ENCODE assay signal across 9 mouse cellular contexts in genomic region chr6:88387836-88388724, GRCm38 (mm10). TPM values are rescaled to one million over a fixed set of nuclear protein-coding genes. Genes with fewer than 3 reads are reported as not detected.
A peak's percentile ranks its signal among the peaks of the same experiment; 100 is the strongest.
DNase-seq lines count a peak whose midpoint lies in the region; ATAC-seq lines count a peak whose summit lies in the region.
"Had no signal": no experiment of that assay in that cellular context is flagged by ENCODE, and none has a peak within 500 bp of the region (broad histone marks: within the 10 kb centered on the region; RNA-seq: fewer than 3 reads in every experiment).

No protein-coding gene starts in this region.

- no peak overlapping the region for H3K4me2 ChIP-seq in kidney, embryonic 14.5 days (replicated peaks; ENCODE audit: low read depth, low read length)
- H3K4me2 ChIP-seq in hindbrain, embryonic 11.5 days (replicated peaks; ENCODE audit: low read depth, low read length) = no peak overlapping the region
- H3K4me2 ChIP-seq in midbrain, embryonic 14.5 days (ENCODE audit: low read length) = no peak overlapping the region

- H3K27ac ChIP-seq in kidney, embryonic 14.5 days (ENCODE audit: low read depth, low read length) = peak overlapping the region; percentile 49; the same call in 1 of the 2 replicates
- H3K27ac ChIP-seq in embryonic facial prominence, embryonic 10.5 days (replicated peaks) = peak overlapping the region; percentile 76
- H3K27ac ChIP-seq in hindbrain, embryonic 11.5 days (ENCODE audit: low read depth, low read length) = peak overlapping the region; percentile 51
- peak overlapping the region; percentile 77 for H3K27ac ChIP-seq in midbrain, embryonic 14.5 days (replicated peaks; ENCODE audit: low read depth, low read length)
- H3K27ac ChIP-seq: macrophage had no signal

- no peak for DNase-seq in kidney, adult 18-20 months
- no peak for DNase-seq in embryonic facial prominence, embryonic 10.5 days (ENCODE audit: low spot score)
- DNase-seq in hindbrain, embryonic 11.5 days (ENCODE audit: low spot score) = peak; percentile 16
- peak; percentile 62 for DNase-seq in midbrain, embryonic 14.5 days
- no peak for DNase-seq in cerebellum, adult 18-20 months
- DNase-seq in cerebellum, postnatal 25 days = no peak
- no peak for DNase-seq in right cerebral cortex, postnatal 4 days

- H3K4me3 ChIP-seq in kidney, embryonic 14.5 days (ENCODE audit: low read length) = no peak overlapping the region
- H3K4me3 ChIP-seq in embryonic facial prominence, embryonic 10.5 days = no peak overlapping the region
- H3K4me3 ChIP-seq in hindbrain, embryonic 11.5 days (ENCODE audit: low read depth, low read length) = no peak overlapping the region
- no peak overlapping the region for H3K4me3 ChIP-seq in midbrain, embryonic 14.5 days (replicated peaks; ENCODE audit: low read depth, low read length)

- ATAC-seq in kidney, embryonic 14.5 days (ENCODE audit: low FRiP score, low TSS enrichment) = no peak
- ATAC-seq in hindbrain, embryonic 11.5 days (ENCODE audit: low FRiP score) = peak; percentile 76
- peak; percentile 60; the same call in 1 of the 2 replicates for ATAC-seq in midbrain, embryonic 14.5 days (ENCODE audit: low FRiP score, low TSS enrichment)

- no peaks in the 10 kb centered on the region for H3K27me3 ChIP-seq in kidney, embryonic 14.5 days (ENCODE audit: control insufficient read depth, insufficient read depth, low read length)
- H3K27me3 ChIP-seq in embryonic facial prominence, embryonic 10.5 days (replicated peaks; ENCODE audit: low read depth, poor library complexity, severe bottlenecking) = no peaks in the 10 kb centered on the region
- no peaks in the 10 kb centered on the region for H3K27me3 ChIP-seq in hindbrain, embryonic 11.5 days (ENCODE audit: control insufficient read depth, insufficient read depth, low read length)
- H3K27me3 ChIP-seq in midbrain, embryonic 14.5 days (ENCODE audit: control insufficient read depth, insufficient read depth, low read length) = no peaks in the 10 kb centered on the region

- H3K9ac ChIP-seq in kidney, embryonic 14.5 days (ENCODE audit: low read depth, low read length) = no peak overlapping the region
- no peak overlapping the region for H3K9ac ChIP-seq in hindbrain, embryonic 11.5 days (ENCODE audit: low read depth, low read length)
- H3K9ac ChIP-seq in midbrain, embryonic 14.5 days (replicated peaks; ENCODE audit: low read length) = no peak overlapping the region

- 71% methylated on average over 8 of the region's 8 CpGs for WGBS in kidney, embryonic 14.5 days
- 68% methylated on average over 8 of the region's 8 CpGs for WGBS in embryonic facial prominence, embryonic 10.5 days
- 40% methylated on average over 8 of the region's 8 CpGs for WGBS in hindbrain, embryonic 11.5 days
- WGBS in midbrain, embryonic 14.5 days = 19% methylated on average over 8 of the region's 8 CpGs

- no peaks in the 10 kb centered on the region for H3K9me3 ChIP-seq in kidney, embryonic 14.5 days (ENCODE audit: control insufficient read depth, low read length)
- no peaks in the 10 kb centered on the region for H3K9me3 ChIP-seq in embryonic facial prominence, embryonic 10.5 days
- no peaks in the 10 kb centered on the region for H3K9me3 ChIP-seq in hindbrain, embryonic 11.5 days (ENCODE audit: control insufficient read depth, low read length)
- no peaks in the 10 kb centered on the region for H3K9me3 ChIP-seq in midbrain, embryonic 14.5 days (ENCODE audit: control insufficient read depth, low read length)

- H3K36me3 ChIP-seq in kidney, embryonic 14.5 days (ENCODE audit: control insufficient read depth, insufficient read depth, low read length) = no peaks in the 10 kb centered on the region
- H3K36me3 ChIP-seq in embryonic facial prominence, embryonic 10.5 days (replicated peaks) = no peaks in the 10 kb centered on the region
- H3K36me3 ChIP-seq in hindbrain, embryonic 11.5 days (ENCODE audit: control insufficient read depth, insufficient read depth, low read length) = no peaks in the 10 kb centered on the region
- H3K36me3 ChIP-seq in midbrain, embryonic 14.5 days (ENCODE audit: control insufficient read depth, insufficient read depth, low read length) = no peaks in the 10 kb centered on the region

- peaks cover 10% of the 10 kb centered on the region; the same call in 1 of the 2 replicates for H3K4me1 ChIP-seq in kidney, embryonic 14.5 days (ENCODE audit: control insufficient read depth, insufficient read depth, low read length)
- H3K4me1 ChIP-seq in embryonic facial prominence, embryonic 10.5 days = peaks cover 60% of the 10 kb centered on the region
- H3K4me1 ChIP-seq in hindbrain, embryonic 11.5 days (replicated peaks; ENCODE audit: control insufficient read depth, insufficient read depth, low read length) = 0 out of 2 replicates have a peak, but pooled peaks cover 4% of the 10 kb centered on the region
- peaks cover 14% of the 10 kb centered on the region for H3K4me1 ChIP-seq in midbrain, embryonic 14.5 days (ENCODE audit: control insufficient read depth, insufficient read depth, low read length)

RNA-seq across cellular contexts. Expression of gene Eefsec, which starts 58.3 kb away (rescaled TPM):
- polyA plus RNA-seq in kidney, embryonic 14.5 days (2014; fragmentation: Nextera tagmentation; extraction: Ambion mirVana) = 49.1 and 49.3 TPM in 2 replicates
- 44.6 and 45.0 TPM in 2 replicates for polyA plus RNA-seq in embryonic facial prominence, embryonic 10.5 days (2016; fragmentation: Nextera tagmentation; extraction: Ambion mirVana)
- polyA plus RNA-seq in hindbrain, embryonic 11.5 days (2014; fragmentation: Nextera tagmentation; extraction: Ambion mirVana) = 34.9 and 41.9 TPM in 2 replicates
- polyA plus RNA-seq in midbrain, embryonic 14.5 days (2014; fragmentation: Nextera tagmentation; extraction: Ambion mirVana) = 28.0 and 33.5 TPM in 2 replicates

Comparison
In these comparisons a context has a peak if more than half of its experiments do, and no peak if none do; other contexts are left out.
1. DNase-seq: peak in hindbrain, embryonic 11.5 days (single experiment) and midbrain, embryonic 14.5 days (single experiment); none in kidney, adult 18-20 months (single experiment), embryonic facial prominence, embryonic 10.5 days (single experiment), cerebellum, adult 18-20 months (0 of 2), cerebellum, postnatal 25 days (0 of 2) and right cerebral cortex, postnatal 4 days (single experiment).
2. Peak in every context shown above with its lines, with median percentiles within 50 percentile points of each other: H3K27ac ChIP-seq.